Mouse (Mus musculus) heart, adult 2 months (tissue): ENCODE results near the gene Etv5.

ENCODE experiments used
- CTCF ChIP-seq: fragments of 200-600 bp; IDR thresholded peaks from 2 replicates; pipeline ENCODE4 v1.8.1; 2022; ENCODE audit warnings: antibody characterized with exemption, mild to moderate bottlenecking, moderate library complexity
- POLR2A ChIP-seq: fragments of 200-500 bp; IDR thresholded peaks from 2 replicates; pipeline ENCODE4 v1.6.1; 2011; ENCODE audit warnings: mild to moderate bottlenecking, low read depth, low read length, control low read depth; ENCODE audit not compliant: insufficient read depth

DNA sequence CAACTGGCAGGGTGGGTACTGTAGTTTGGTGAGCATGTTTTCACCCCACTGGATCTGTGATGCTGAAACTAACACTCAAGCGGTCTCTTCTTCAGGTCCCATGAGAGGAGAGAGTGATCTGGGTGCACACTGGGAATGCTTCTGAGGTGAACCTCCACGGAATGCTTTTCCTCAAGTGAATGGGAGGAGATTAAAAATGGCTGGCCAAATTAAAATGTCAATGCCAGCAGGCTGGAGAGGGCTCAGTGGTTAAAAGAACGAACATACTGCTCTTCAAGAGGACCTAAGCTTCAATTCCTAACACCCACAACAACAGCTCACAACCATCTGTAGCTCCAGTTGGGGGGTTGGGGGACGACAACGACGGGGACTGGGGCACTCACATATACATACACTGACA lies 39.3 kb downstream of the Etv5 start:
- no peak for TF ChIP-seq POLR2A
- no peak for TF ChIP-seq CTCF
